Mouse (Mus musculus): Measurements from ENCODE around the gene Tmem30a.

GRCm38 (mm10) chr9:79751846-79752245 is 41.5 kb downstream of the Tmem30a start:
- TF ChIP-seq CTCF (IDR thresholded peaks at IDR 0.05; ENCODE audit: borderline replicate concordance, insufficient read depth, low read depth, low read length) (no peak), POLR2A (IDR thresholded peaks at IDR 0.05; ENCODE audit: borderline replicate concordance, insufficient read depth, low read length) (no peak)

All from cerebellum, adult 2 months (tissue).